Mouse (Mus musculus): ENCODE measurements around the gene Alpl.
A peak's percentile ranks its signal among the peaks of the same experiment; 100 is the strongest.

The Alpl gene

DNA sequence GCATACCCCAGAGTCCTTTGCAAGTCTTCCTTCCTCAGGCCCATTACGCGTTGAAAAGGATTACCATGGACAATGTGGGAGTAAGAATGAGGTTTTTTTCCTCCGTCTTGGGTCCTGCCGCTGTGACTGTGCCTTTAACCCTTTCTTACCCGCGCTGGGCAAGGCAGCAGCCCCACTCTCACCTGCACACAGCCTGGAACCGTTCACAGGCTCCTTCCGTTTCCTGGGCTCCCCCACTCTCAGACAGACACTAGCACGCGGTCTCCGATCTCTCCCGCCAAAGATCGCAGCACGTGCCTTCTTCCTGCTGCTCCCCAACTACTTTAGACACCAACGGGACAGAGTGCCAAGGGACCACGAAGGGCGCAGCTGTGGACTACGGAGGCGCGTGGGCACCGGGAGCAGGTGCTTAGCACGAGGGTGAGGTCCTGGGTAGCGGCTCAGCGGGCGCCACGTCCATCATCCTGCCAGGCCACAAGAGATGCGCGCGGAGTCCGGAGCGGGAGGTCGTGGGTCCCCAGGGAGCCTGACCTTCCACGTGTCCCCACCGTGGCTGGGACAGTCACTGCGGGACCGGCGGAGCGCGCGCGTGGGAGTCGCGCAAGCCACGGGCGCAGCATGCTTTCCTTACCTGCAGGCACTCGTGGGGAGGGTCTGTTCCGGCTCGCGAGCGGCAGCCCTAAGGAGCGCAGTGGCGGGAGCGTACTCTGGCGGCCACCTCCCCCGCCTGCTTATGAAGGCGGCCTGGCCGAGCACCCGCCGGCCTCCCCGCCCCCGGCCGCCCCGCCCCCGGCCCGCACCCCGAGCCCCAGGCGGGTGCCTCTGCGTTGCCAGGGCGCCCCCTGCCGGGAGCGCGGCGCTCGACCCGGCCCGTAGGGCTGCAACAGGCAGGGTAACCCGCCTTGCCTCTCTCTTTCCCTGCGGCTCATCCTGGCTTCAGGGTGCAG is at the start of gene Alpl:
Gene Alpl (minus strand): TSS at position 774 of the 947 bp plus-strand sequence.
- peak; percentile 66 to 70 for DNase-seq (ENCODE audit: low spot score in 2 of 2)

DNA sequence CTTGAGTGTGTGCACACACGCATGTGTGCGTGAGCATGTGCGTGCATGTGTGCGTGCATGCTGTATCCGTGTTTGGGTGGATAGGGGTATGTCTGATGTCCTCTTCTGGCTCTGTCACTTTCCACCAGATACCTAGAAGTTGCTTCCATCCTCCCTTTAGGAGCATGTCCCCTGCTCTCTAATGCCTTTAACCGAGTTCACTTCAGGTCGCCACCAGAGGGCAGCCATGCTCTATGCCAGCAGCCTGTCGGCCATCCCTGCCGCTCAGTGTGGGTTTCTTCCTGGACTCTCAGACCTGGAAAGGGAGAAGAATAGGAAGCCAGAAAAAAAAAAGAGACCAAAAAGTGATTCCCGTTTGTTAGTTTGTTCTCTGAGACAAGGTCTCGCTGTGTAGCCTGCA is 48.5 kb upstream of the Alpl start:
- peak; percentile 62 to 63 for DNase-seq (ENCODE audit: low spot score in 2 of 2)

DNA sequence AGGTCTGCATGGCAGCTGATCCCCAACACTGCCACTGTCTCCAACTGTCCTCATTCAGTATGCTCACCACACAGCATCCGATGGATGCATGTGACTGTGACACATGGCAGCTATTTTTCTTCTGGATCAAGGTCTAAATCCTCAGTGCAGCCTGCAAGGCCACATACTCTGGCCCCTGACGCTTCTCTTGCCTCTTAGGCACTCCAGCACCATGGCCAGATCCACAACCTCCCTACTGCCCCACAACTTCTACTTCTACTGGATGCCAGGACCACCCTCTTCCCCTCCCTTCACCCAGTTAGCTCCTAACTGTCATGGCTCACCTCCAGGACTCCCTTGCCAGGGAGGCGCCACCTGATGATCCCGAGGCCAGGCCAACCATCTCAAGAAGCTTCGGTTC is 43.3 kb upstream of the Alpl start:
- no peak for DNase-seq (ENCODE audit: low spot score in 2 of 2)

DNA sequence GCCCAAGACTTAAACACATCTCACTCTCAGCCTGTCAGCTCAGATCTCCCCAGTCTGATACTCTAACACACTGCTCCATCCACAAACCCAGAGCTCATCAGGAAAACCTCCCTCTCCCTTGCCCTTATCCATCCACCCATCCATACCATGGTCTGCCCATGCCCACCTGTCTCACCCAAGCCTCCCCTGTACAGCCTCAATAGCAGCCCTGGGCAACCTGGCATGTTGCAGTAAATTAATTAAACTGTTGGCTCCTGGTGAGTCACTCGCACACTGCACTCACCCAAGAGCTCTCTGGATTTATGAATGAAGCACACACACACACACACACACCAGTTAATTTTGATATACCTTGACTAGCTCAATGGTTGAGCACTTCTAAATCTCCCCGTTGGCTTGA is 42.6 kb upstream of the Alpl start:
- DNase-seq (ENCODE audit: low spot score in 2 of 2), result no peak

DNA sequence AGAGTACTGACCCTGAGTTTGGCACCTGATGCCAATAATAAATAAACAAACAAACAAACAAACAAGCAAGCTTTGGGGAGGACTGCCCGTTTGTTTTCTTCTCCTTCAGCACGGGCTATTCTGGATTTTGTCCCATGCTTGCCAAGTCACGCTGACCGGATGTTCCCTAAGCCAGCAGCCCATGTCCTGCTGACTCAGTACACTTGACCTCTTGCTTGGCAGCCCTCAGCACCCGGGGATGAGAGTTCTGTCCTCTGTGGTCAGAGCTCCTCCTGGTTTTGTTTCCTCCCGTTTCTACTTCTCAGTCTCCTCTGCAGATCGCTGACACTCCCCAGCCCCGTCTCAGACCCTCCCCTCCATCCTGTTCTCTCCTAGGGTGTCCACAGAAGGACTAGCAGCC is 41.6 kb upstream of the Alpl start:
- DNase-seq (ENCODE audit: low spot score in 2 of 2), result peak in 1 of 2 experiments; percentile 22

DNA sequence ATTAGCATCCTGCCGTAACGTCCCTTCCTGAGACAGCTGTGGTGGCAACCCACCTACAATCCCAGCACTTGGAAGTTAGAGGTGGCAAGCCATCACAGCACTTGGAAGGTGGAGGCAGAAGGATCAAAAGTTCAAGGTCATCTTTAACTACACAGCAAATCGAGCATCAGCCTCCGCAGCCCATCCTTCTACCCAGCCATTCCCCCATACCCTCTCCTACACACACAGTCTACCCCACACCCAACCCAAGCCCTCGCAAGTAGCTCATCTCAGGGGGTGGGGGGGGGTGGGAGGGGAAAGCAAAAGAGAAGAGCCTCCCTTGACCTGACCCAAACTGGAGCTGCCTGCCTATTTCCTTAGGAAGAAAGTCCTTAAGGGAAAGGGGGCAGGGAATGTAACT is 40.6 kb upstream of the Alpl start:
- no peak for DNase-seq (ENCODE audit: low spot score in 2 of 2)

DNA sequence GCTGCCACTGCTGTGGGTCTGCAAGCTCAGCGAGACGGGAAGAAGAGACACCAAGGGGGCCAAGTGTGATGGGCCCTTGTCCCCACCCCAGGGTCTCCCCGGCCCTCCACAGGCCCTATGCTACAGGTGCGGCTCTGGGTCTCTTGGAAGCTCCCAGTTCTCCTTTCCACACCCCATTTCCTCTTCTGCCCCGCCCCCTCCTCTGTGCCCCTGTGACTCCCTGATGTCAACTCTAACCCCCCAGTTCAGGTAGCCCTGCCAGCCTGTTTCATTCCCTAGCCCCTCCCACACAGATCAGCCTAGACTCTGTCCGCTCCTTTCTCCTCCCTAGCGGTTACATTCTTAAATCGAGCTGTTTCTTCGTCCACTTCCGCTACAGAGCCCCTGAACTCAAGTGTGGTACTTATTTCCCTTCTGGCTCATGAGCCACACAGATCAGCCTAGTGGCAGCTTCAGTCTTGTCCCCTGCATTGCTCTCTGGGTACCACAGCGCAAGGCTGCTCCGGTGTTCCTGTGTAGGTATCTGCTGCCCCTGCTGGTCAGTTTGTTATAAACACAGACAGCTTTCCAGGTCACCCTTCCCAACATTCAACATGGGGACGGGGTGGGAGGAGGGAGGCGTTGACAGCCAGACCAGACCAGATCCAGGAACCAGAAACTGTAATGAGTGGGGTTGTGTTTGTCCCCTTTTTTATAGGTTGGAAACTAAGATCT is 39.6 kb upstream of the Alpl start:
- peak; percentile 57 to 62 for DNase-seq (ENCODE audit: low spot score in 2 of 2)

DNA sequence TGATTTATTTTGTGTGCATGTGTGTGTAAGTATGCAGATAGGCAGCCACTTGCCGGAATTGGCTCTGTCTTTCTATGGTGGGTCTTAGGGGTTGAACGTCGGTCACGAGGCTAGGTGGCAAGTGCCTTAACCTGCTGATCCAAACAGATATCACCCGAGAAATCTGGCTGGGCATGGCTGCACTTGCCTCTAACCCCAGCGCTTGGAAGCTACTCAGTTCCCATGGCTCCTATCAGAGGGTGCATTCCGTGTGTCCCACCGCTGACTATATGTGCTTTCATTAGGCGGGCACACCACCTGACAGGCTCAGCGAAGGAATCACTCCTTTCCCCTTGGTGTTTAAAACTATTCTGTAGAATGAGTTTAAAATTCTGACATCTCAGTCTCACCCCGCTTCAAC is 35.4 kb upstream of the Alpl start:
- DNase-seq (ENCODE audit: low spot score in 2 of 2), result peak in 1 of 2 experiments; percentile 49

DNA sequence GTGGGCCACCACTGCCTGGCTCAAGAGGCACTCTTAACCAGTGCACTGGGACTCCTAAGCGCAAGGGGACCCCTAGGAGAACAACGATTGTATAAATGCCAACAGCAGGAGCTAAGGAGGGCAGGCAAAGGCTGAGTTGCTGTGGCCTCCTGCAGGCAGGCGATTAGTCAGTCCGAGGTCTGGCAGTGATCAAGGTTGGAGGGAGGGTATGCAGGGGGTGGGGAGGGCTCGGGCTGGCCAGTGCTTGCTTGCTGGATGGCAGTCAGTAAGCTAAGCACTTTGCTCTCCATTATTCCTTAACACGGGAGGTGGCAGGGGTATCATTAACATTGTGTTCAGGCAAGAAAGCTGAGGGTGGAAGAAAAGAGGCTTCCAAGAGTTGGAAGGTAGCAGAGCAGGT is 34.2 kb upstream of the Alpl start:
- no peak for DNase-seq (ENCODE audit: low spot score in 2 of 2)

DNA sequence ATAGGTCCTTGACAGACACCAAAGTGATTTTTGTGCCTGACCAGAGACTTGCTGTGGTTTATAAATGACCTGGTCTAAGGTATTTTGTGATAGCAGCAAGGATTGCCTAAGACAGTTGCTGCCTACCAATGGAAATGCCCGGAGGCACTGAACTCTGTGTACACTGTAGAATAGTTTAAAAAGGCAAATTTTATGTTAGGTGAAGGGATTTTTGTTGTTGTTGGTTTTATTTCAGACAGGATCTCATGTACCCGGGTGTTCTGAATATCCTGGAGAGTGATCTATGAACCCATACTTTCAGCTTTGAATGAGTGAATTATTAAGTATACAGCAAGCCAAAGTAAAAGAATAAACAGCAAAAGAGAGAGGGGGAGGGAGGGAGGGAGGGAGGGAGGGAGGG is 28.7 kb upstream of the Alpl start:
- DNase-seq (ENCODE audit: low spot score in 2 of 2), result no peak

DNA sequence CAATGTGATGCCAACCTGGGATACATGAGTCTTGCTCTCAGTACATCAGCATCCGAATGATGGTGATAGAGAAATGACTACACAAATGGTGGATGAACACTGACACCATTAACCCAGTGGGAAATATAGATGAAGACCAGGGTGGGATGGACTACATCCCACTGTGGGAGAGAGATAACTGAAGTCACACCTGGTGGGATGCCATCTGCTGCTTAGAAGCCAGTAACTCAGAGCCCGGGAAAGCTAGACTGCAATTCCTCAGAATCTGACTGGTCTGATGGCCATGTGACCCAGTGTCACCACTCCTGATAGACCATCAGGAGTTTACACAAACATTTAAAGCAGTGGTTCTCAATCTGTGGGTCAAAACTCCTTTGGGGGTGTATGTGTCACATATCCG is 27.4 kb upstream of the Alpl start:
- no peak for DNase-seq (ENCODE audit: low spot score in 2 of 2)

DNA sequence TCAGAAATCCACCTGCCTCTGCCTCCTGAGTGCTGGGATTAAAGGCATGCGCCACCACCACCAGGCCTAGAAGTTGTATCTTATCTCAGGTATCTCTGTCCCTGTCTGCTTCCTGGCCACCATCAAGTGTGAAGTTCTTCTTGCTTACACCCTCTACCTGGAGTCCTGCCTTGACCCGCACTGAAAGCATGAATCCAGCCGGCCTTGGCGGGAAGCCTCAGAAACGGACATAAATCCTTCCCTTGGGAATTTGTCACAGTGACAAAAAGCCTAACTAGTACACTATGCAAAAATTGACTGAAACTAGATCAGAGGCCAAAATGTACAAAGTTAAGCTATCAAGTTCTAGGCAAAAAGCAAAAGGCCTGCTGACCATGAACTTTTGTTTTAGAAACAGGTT is 26.4 kb upstream of the Alpl start:
- DNase-seq (ENCODE audit: low spot score in 2 of 2), result no peak

DNA sequence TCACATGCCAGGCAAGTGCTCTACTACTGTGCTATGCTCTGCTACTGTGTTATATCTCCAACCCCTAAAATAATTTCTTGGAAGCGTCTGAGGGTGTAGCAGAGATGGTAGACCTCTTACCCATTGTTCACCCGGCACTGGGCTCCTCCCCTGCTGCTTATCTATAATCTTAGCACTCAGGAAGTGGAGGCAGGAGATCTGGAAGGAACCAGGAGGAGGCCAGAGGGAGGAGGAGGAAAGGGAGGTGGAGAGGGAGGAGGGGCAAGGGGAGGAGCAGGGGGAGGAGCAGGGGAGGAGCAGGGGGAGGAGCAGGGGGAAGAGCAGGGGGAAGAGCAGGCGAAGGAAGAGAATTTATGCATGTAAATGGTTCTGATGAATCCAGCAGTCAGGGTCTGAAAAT is 24.5 kb upstream of the Alpl start:
- DNase-seq (ENCODE audit: low spot score in 2 of 2), result no peak

DNA sequence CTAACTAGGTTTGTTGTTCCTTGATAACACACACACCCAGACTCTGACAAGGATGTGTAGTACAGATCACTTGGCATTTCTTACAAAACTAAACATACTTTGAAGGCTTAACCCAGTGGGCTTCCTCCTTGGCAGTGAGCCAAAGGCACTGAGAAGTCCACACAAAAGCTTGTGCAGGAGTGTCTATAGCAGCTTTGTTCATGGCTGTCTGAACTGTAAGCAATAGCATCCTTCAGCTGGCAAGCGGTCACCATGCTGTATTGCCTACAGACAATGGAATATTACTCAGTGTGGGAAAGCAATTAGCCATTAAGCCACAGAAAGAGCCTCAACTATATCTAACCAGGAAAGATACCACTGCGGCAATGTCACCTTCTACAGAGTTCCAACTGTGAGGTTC is 23.3 kb upstream of the Alpl start:
- no peak for DNase-seq (ENCODE audit: low spot score in 2 of 2)

DNA sequence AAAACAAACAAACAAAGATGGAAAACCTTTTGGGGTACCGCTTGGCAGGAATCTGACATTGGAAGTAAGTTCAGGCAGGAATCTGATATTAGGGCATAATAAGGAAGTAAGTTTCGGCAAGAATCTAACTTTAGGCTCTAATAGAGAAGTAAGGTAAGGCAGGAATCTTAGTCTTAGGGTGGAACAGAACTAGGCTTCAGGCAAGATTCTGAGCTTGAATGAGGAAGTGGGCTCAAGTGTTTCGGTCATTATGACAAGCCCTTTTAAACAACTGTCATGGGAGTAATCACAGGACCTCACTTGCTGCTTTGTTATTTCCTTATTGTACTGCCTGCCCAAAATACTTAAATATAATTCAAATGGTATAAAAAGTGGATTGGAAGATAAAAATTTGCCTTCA is 22.2 kb upstream of the Alpl start:
- no peak for DNase-seq (ENCODE audit: low spot score in 2 of 2)

DNA sequence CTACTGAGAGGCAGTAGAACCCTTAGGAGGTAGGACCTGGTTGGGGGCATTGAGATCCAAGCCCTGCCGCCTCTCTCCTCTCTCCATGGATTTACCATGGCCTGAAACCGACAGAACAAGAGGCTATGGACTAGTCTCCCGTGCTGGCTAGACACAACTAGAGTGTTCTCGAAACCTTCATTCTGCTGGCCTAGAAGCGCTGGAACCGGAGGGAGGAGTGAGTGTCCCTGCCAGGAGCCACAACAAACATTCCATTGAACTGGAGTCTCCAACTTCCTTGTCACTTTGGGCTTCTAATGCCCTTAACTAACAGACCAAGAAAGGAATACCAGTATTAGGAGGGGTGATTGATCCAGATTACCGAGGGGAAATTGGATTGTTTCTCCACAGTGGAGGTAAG is 20.0 kb upstream of the Alpl start:
- no peak for DNase-seq (ENCODE audit: low spot score in 2 of 2)

DNA sequence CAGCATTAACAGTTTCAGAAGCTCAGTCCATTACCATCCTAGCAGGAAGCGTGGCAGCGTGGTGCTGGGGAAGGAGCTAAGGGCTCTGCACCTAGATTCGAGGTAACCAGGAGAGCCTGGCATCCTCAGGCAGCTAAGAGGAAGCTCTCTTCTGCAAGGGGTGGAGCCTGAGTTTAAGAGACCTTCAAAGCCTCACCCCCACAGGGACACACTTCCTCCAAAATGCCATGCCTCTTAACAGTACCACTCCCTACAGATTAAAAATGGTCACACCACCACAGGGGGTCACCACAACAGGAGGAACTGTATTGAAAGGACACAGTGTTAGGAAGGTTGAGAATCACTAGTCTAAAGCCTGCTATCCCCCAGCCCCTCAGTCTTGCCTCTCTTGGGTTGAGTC is 19.3 kb upstream of the Alpl start:
- DNase-seq (ENCODE audit: low spot score in 2 of 2), result no peak

DNA sequence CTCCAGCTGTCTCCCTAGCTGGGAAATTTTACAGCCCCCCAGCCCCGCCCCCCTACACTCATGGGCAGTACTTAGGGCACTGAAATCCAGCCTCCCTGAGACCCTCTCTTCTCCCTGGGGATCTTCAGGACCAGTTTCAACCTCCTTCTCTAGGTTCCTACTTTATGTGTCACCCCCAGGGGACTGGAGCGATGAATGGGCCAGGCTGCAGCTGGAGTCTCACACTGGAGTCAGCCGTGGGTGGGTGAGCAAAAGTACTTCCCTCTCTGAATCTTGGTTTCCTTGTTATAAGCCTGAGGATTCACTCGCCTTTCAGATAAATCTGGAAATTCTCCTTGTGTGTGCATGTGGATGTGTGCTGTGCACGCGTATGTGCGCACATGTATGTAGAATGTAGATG is 18.0 kb upstream of the Alpl start:
- DNase-seq (ENCODE audit: low spot score in 2 of 2), result no peak

DNA sequence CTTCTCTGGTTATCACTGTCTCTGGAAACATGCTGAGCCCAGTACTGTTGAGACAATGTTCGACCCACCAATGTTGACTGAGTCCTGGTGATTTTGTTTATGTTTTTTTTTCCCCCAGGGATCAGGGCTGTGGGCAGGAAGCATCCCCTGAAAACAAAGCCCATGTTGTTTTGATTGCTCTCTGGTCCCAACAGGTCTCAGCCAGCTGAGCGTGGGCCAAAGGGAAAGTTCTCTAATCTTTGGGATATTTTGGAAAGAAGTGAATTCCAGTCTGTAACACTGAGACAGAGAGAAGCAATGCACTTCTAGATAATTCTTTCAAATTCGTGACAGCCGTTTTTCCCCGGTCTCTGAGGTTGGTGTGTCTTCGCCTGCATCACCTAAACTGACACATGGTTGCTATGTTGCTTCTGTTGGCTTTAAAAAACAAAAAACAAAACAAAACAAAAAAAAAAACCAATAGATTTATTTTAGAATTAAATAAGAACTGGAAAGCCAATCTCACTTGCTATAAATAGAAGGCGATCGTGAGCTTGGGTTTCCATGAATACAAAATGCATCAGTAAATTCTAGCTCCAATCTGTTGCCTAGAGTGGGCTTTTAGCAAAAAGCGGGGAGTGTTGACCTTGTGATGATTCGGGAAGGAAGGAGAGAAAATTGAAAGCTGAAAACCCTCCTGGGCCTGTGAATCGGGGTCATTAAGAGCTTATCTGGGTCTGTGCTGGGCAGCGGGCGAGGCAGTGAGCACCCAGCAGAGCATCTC is 16.9 kb upstream of the Alpl start:
- DNase-seq (ENCODE audit: low spot score in 2 of 2), result no peak

DNA sequence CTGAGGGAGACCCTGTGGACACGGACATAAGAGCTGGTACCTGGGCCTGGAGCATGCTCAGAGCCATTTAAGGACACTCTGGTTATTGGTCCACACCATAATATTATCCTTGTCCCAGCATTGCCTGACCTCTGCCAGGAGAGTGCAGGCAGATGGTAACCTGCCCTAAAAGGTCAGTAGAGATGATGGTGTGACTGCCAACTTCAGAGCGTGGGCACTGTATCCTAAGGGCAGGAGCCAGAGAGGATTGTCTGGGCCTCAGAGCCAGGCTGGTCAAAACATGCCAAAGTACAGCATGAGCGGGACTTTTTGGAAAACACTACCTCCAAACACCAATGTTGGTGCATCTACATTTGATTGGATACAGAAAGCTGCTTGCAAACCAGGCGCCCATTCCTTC is 13.8 kb upstream of the Alpl start:
- no peak for DNase-seq (ENCODE audit: low spot score in 2 of 2)

DNA sequence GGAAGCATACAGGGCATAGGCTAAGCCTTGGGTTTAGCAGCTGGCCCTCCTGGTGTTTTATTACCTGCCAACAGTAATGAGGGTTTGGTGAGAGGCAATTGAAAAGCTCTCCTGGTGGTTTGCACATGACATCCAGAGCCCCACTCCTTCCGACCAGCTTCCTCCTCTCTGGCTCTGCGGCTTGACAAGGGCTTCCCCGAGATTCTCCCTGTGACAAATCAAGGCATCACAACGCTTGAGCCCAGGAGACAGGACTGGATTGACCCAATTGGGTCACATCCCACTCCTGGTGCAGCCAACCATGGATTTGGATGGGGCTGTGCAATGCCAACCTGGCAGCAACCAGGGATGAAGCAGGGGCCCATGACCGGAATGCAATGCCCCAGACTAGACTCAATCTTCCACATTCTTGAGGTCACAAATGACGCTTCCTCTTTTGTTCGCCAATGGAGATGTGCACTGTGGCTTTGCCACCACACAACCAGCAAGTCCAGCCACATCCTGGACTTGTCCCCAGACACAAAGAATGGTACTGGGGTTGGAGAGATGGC is 11.2 kb upstream of the Alpl start:
- no peak for DNase-seq (ENCODE audit: low spot score in 2 of 2)

DNA sequence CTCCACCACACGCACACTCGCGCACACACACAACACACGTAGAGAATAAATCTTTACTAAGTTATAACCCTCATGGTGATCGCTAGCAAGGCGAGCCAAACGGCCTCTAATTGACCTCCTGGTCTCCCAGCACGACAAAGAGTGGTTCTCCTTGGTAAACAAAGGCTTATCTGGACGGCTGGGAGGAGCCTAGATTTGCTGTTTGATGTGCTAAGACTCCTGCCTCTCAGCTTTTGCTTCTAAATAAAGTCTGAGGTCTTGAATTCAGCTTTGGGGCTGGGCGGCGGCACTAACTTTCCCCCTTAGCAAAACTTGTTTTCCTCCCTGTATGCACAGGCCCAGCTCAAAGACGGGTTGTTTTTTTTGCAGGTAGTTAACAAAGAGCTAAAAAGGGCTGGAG is 5.0 kb upstream of the Alpl start:
- peak in 1 of 2 experiments; percentile 45 for DNase-seq (ENCODE audit: low spot score in 2 of 2)
